In genomic region chr4:152325574-152326411, GRCm38 (mm10) we compare ENCODE assay signal across 8 mouse cellular contexts. TPM values are rescaled to one million over a fixed set of nuclear protein-coding genes. Genes with fewer than 3 reads are reported as not detected.
A peak's percentile ranks its signal among the peaks of the same experiment; 100 is the strongest.
DNase-seq lines count a peak whose midpoint lies in the region; ATAC-seq lines count a peak whose summit lies in the region.

Rpl22 (plus strand) TSS chr4:152325742.

- peak; percentile 96 to 98 for DNase-seq in adrenal gland, adult (ENCODE audit: inconsistent age in 2 of 2, low spot score in 1 of 2)
- DNase-seq in embryo, embryonic 10.5 days (ENCODE audit: low spot score), result peak; percentile 98
- peak; percentile 93 for DNase-seq in gastrocnemius, postnatal 14 days
- peak; percentile 95 for DNase-seq in left cerebral cortex, postnatal 10 days (ENCODE audit: extremely low spot score in 1 of 2, low spot score in 2 of 2)
- DNase-seq in right cerebral cortex, postnatal 25 days, result peak; percentile 95
- peak; percentile 91 to 92 for DNase-seq in urinary bladder, postnatal 4 days (ENCODE audit: low spot score in 2 of 2)

- intact Hi-C loops in gastrocnemius, postnatal 14 days (cut with DNase I; ENCODE audit: low total_unique reads), result no loop called here
- intact Hi-C loops in left cerebral cortex, postnatal 10 days (cut with DNase I), result no loop called here

- peak; percentile 99 for ATAC-seq in inflammation-experienced regulatory T-cells, adult 6 months
- peak; percentile 95 for ATAC-seq in megakaryocyte-erythroid progenitor cell, adult 5-6 weeks (replicated peaks; ENCODE audit: low FRiP score, low TSS enrichment, poor library complexity, severe bottlenecking)

RNA-seq across cellular contexts. Expression of gene Rpl22, which starts in this region (rescaled TPM):
- 100 to 1,000 TPM; 233 to 251 TPM for total RNA-seq in gastrocnemius, postnatal 14 days (2021)
- polyA plus RNA-seq in inflammation-experienced regulatory T-cells, adult 6 months (2017; shearing (Covaris generic)), result 1,000 to 10,000 TPM in 1 of 3 experiments, 100 to 1,000 TPM in 2; 752 to 1,062 (median 960) TPM
- total RNA-seq in left cerebral cortex, postnatal 10 days (2021), result 100 to 1,000 TPM; 224 to 239 TPM
- 2,168 and 2,467 TPM in 2 replicates for total RNA-seq in megakaryocyte-erythroid progenitor cell, adult 5-6 weeks (2014; fragmentation: Nextera tagmentation)
- total RNA-seq in megakaryocyte-erythroid progenitor cell, adult 5-6 weeks (2017), result 3,890 and 4,556 TPM in 2 replicates

Comparison
In these comparisons a context has a peak if more than half of its experiments do, and no peak if none do; other contexts are left out.
1. Peak in every context shown above with its lines: DNase-seq and ATAC-seq.
2. RNA of gene Rpl22 (total RNA-seq): 2,168 to 4,556 TPM in megakaryocyte-erythroid progenitor cell, adult 5-6 weeks; 233 to 251 TPM in gastrocnemius, postnatal 14 days and 224 to 239 TPM in left cerebral cortex, postnatal 10 days; every median in the first group is over 4 times any median in the second.